Mouse (Mus musculus) brain, embryonic 14.5 days (tissue): Measurements from ENCODE around the gene Fam76b.
A peak's percentile ranks its signal among the peaks of the same experiment; 100 is the strongest.

Experiments used
- CTCF ChIP-seq: fragments of 200-500 bp; IDR thresholded peaks from 2 replicates; pipeline ENCODE4 v1.5.1; 2012; ENCODE audit warnings: inconsistent platforms, mild to moderate bottlenecking, moderate library complexity, borderline replicate concordance; ENCODE audit not compliant: insufficient read depth, insufficient read length; ENCODE audit errors: extremely low read depth
- POLR2A ChIP-seq: fragments of 200-500 bp; IDR thresholded peaks from 2 replicates; pipeline ENCODE4 v1.6.1; 2012; ENCODE audit warnings: mild to moderate bottlenecking, inconsistent platforms, borderline replicate concordance; ENCODE audit not compliant: poor library complexity, insufficient read depth, insufficient read length, severe bottlenecking; ENCODE audit errors: extremely low read depth

DNA sequence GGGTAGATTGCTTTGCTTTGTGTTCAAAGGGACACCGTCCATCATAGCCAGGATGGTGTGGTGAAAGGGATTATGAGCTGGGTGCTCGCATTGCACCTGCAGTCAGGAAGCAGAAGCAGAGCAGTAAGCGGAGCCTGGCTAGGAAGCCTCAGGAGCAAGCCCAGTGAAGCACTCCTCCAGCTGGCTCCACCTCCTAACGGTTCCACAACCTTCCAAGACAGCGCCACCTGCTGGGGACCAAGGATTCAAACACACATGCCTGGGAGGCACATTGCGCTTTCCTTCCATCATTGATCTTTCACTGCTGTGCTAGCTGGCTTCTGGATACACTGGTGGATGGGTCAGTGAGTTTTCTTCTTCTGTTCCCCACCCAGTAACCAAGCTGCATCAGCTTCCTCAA lies 64.4 kb downstream of the Fam76b start:
- TF ChIP-seq CTCF: 0 out of 2 replicates have a peak, but pooled peaks have one; percentile 10
- TF ChIP-seq POLR2A: no peak
